1 mouse cellular context compared by ENCODE assay signal in the genomic region with DNA sequence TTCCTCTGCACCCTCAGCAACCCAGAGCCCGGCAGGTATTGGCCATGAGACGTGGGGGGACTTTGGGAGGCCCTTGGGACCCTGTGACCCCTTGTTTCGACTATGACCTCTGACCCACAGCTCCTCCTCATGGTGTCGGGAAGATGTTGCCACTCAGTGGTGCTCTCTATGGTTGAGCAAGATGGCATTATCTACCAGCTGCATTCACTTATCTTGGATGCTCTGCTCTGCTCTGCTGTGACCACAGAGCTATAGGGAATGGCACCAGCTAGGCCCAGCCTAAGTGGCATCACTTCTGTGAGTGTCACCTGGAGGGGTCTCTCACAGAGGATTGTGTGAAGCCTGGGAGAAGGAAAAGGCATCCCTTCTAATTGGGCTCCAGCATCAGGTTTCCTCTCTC.
TF ChIP-seq lines count a peak whose summit lies in the region.

No protein-coding gene starts in this region.

TF ChIP-seq in MEL, 35 proteins besides CTCF, POLR2A, EP300 and RAD21:
- TF ChIP-seq CHD2 (IDR thresholded peaks at IDR 0.05; ENCODE audit: low read length) = no peak
- TF ChIP-seq TCF12 (IDR thresholded peaks at IDR 0.05; ENCODE audit: low read depth, low read length) = peak; percentile 43; the same call in 1 of the 2 replicates
- TF ChIP-seq GATA1 (IDR thresholded peaks at IDR 0.05; ENCODE audit: low read depth, low read length) = peak; percentile 52
- no peak for TF ChIP-seq RCOR1 (IDR thresholded peaks at IDR 0.05; ENCODE audit: low read depth, low read length)
